26 mouse cellular contexts compared by ENCODE assay signal in genomic region chr8:78423937-78424336, GRCm38 (mm10). TPM values are rescaled to one million over a fixed set of nuclear protein-coding genes. Genes with fewer than 3 reads are reported as not detected.
A peak's percentile ranks its signal among the peaks of the same experiment; 100 is the strongest.
DNase-seq lines count a peak whose midpoint lies in the region; TF ChIP-seq lines count a peak whose summit lies in the region.
"Had no signal": no experiment of that assay in that cellular context is flagged by ENCODE, and none has a peak within 500 bp of the region (broad histone marks: within the 10 kb centered on the region; RNA-seq: fewer than 3 reads in every experiment).

No protein-coding gene starts in this region.

- H3K79me2 ChIP-seq in heart, adult 2 months (replicated peaks; ENCODE audit: control insufficient read depth, insufficient read depth, low read length) = no peaks in the 10 kb centered on the region

- TF ChIP-seq CTCF in ES-Bruce4 (IDR thresholded peaks at IDR 0.05; ENCODE audit: low read depth, low read length) = no peak
- TF ChIP-seq CTCF in heart, adult 2 months (IDR thresholded peaks at IDR 0.05) = no peak

- no peaks in the 10 kb centered on the region for H3K9me3 ChIP-seq in ES-Bruce4 (replicated peaks; ENCODE audit: control insufficient read depth, insufficient read depth, low read length, poor library complexity, severe bottlenecking)
- H3K9me3 ChIP-seq: embryonic facial prominence, embryonic 10.5 days; embryonic facial prominence, embryonic 12.5 days; forebrain, embryonic 13.5 days; forebrain, embryonic 15.5 days; G1E had no signal

- DNase-seq in ES-CJ7 (ENCODE audit: low read depth, low spot score) = peak; percentile 80
- DNase-seq in R1 (ENCODE audit: low read depth, low spot score) = peak; percentile 80
- no peak for DNase-seq in heart, adult 2 months
- no peak for DNase-seq in urinary bladder, postnatal 10 days (ENCODE audit: low spot score)
- DNase-seq in left cerebral cortex, postnatal 14 days (ENCODE audit: low spot score in 2 of 2) = no peak
- DNase-seq: adrenal gland, adult 8-10 months; adrenal gland, postnatal 14 days; adrenal gland, postnatal 36 days; cerebellum, adult 11-12 months; cerebellum, adult 2 months; cerebellum, adult 9-10 months; cerebellum, postnatal 10 days; cerebellum, postnatal 25 days; forebrain, postnatal 0 days had no signal

- intact Hi-C loops in heart, adult 2 months (cut with DNase I) = no loop called here
- intact Hi-C loops in left cerebral cortex, postnatal 14 days (cut with DNase I) = no loop called here

- WGBS in heart, adult 2 months = 0% methylated on average over 1 of the region's 1 CpGs

- H3K36me3 ChIP-seq in ES-Bruce4 (ENCODE audit: control insufficient read depth, insufficient read depth, low read length, poor library complexity, severe bottlenecking) = no peaks in the 10 kb centered on the region
- H3K36me3 ChIP-seq in heart, adult 2 months (ENCODE audit: control insufficient read depth, insufficient read depth, low read length) = no peaks in the 10 kb centered on the region
- H3K36me3 ChIP-seq: embryonic facial prominence, embryonic 10.5 days; embryonic facial prominence, embryonic 12.5 days; forebrain, embryonic 15.5 days; G1E had no signal

- no peak overlapping the region for H3K4me3 ChIP-seq in ES-Bruce4 (ENCODE audit: low read depth, low read length)
- no peak overlapping the region for H3K4me3 ChIP-seq in heart, adult 2 months
- H3K4me3 ChIP-seq: embryonic facial prominence, embryonic 10.5 days; embryonic facial prominence, embryonic 12.5 days; forebrain, embryonic 13.5 days; forebrain, embryonic 15.5 days had no signal

- H3K27ac ChIP-seq in ES-Bruce4 (ENCODE audit: insufficient read depth, low read length) = no peak overlapping the region
- no peak overlapping the region for H3K27ac ChIP-seq in heart, adult 2 months
- H3K27ac ChIP-seq: embryonic facial prominence, embryonic 10.5 days; embryonic facial prominence, embryonic 12.5 days; forebrain, embryonic 13.5 days; forebrain, embryonic 15.5 days had no signal

- H3K9ac ChIP-seq in ES-Bruce4 (ENCODE audit: low read depth, poor library complexity, severe bottlenecking) = no peak overlapping the region
- H3K9ac ChIP-seq in heart, adult 2 months (ENCODE audit: low read depth, low read length) = no peak overlapping the region
- H3K9ac ChIP-seq: embryonic facial prominence, embryonic 12.5 days; forebrain, embryonic 13.5 days; forebrain, embryonic 15.5 days; forebrain, postnatal 0 days had no signal

- no peaks in the 10 kb centered on the region for H3K4me1 ChIP-seq in ES-Bruce4 (ENCODE audit: control insufficient read depth, insufficient read depth, low read length)
- H3K4me1 ChIP-seq in heart, adult 2 months (ENCODE audit: control insufficient read depth, insufficient read depth, low read length) = no peaks in the 10 kb centered on the region

- TF ChIP-seq EP300 in ES-Bruce4 (IDR thresholded peaks at IDR 0.05; ENCODE audit: insufficient read depth, low read depth, low read length) = peak; percentile 46; the same call in 1 of the 2 replicates
- TF ChIP-seq EP300 in heart, adult 2 months (IDR thresholded peaks at IDR 0.05; ENCODE audit: insufficient read depth, low read depth, low read length) = no peak

- TF ChIP-seq POLR2A in ES-Bruce4 (IDR thresholded peaks at IDR 0.05; ENCODE audit: insufficient read depth, low read length) = no peak
- TF ChIP-seq POLR2A in heart, adult 2 months (IDR thresholded peaks at IDR 0.05; ENCODE audit: insufficient read depth, low read depth, low read length) = no peak

- H3K27me3 ChIP-seq in ES-Bruce4 (ENCODE audit: control insufficient read depth, insufficient read depth, low read length, poor library complexity, severe bottlenecking) = peaks cover 38% of the 10 kb centered on the region
- H3K27me3 ChIP-seq in heart, adult 2 months (ENCODE audit: control insufficient read depth, insufficient read depth, low read length) = peaks cover 7% of the 10 kb centered on the region

RNA-seq across cellular contexts. Expression of gene Pou4f2, which starts 12.5 kb away (rescaled TPM):
- polyA plus RNA-seq in ES-Bruce4 (2011; ENCODE audit: insufficient read depth, insufficient read length, low read depth, missing spikeins) = 0.41 TPM in 1 of 2 replicates, not detected in the other
- total RNA-seq in heart, adult 2 months (2021) = not detected
- polyA plus RNA-seq in heart, adult 2 months (2012; rRNA removed) = not detected in 2 replicates
- total RNA-seq in left cerebral cortex, postnatal 14 days (2021) = not detected
- total RNA-seq: adrenal gland, adult 18-20 months; adrenal gland, adult 8-10 months; adrenal gland, postnatal 14 days; adrenal gland, postnatal 36 days; forebrain, postnatal 0 days had no signal
- polyA plus RNA-seq: activated CD4-positive, CD25-positive, alpha-beta regulatory T cell, adult 4 months; C2C12; cortical plate, adult 2 months; forebrain, embryonic 11.5 days; forebrain, embryonic 13.5 days; forebrain, postnatal 0 days; G1E; Patski had no signal

Comparison
In these comparisons a context has a peak if more than half of its experiments do, and no peak if none do; other contexts are left out.
1. DNase-seq: peak in ES-CJ7 (single experiment) and R1 (single experiment); none in heart, adult 2 months (0 of 2), urinary bladder, postnatal 10 days (single experiment) and left cerebral cortex, postnatal 14 days (0 of 2).